Mouse (Mus musculus): ENCODE measurements at regions not wholly inside any gene's neighbourhood (a gene's known extent, or its start where the extent isn't known, plus 50 kb on each side); places are given as distances from the start of the nearest gene placed in this dataset.

GRCm38 (mm10) chr2:51073040-51073594, 75.8 kb downstream of the Rnd3 start:
- no peak for DNase-seq (ENCODE audit: low spot score)

- DNase-seq (ENCODE audit: low spot score), result no peak
These were observed 76.5 kb downstream of the Rnd3 start for GRCm38 (mm10) chr2:51072346-51072885.

GRCm38 (mm10) chr2:51070902-51071301, 78.0 kb downstream of the Rnd3 start:
- no peak for DNase-seq (ENCODE audit: low spot score)

- DNase-seq (ENCODE audit: low spot score), result no peak
These were observed 82.5 kb downstream of the Rnd3 start for GRCm38 (mm10) chr2:51066423-51066831.

GRCm38 (mm10) chr2:51065821-51066220, 83.1 kb downstream of the Rnd3 start:
- no peak for DNase-seq (ENCODE audit: low spot score)

- no peak for DNase-seq (ENCODE audit: low spot score)
These were observed 84.1 kb downstream of the Rnd3 start for GRCm38 (mm10) chr2:51064821-51065220.

- no peak for DNase-seq (ENCODE audit: low spot score)
These were observed 86.9 kb downstream of the Rnd3 start for GRCm38 (mm10) chr2:51062049-51062448.

- no peak for DNase-seq (ENCODE audit: low spot score)
These were observed 90.8 kb downstream of the Rnd3 start for GRCm38 (mm10) chr2:51058158-51058557.

- DNase-seq (ENCODE audit: low spot score), result no peak
These were observed 92.7 kb downstream of the Rnd3 start for GRCm38 (mm10) chr2:51056141-51056731.

GRCm38 (mm10) chr2:51055339-51055738, 93.6 kb downstream of the Rnd3 start:
- DNase-seq (ENCODE audit: low spot score), result no peak

- no peak for DNase-seq (ENCODE audit: low spot score)
These were observed 99.1 kb downstream of the Rnd3 start for GRCm38 (mm10) chr2:51049834-51050170.

GRCm38 (mm10) chr2:51049101-51049833, 99.6 kb downstream of the Rnd3 start:
- DNase-seq (ENCODE audit: low spot score), result no peak

GRCm38 (mm10) chr2:51047520-51047919, 101.4 kb downstream of the Rnd3 start:
- no peak for DNase-seq (ENCODE audit: low spot score)

GRCm38 (mm10) chr2:51045626-51046025, 103.3 kb downstream of the Rnd3 start:
- DNase-seq (ENCODE audit: low spot score), result no peak

- DNase-seq (ENCODE audit: low spot score), result no peak
These were observed 107.8 kb downstream of the Rnd3 start for GRCm38 (mm10) chr2:51041101-51041500.

- DNase-seq (ENCODE audit: low spot score), result no peak
These were observed 110.2 kb downstream of the Rnd3 start for GRCm38 (mm10) chr2:51038685-51039084.

- DNase-seq (ENCODE audit: low spot score), result no peak
These were observed 111.9 kb downstream of the Rnd3 start for GRCm38 (mm10) chr2:51036995-51037394.

GRCm38 (mm10) chr2:51036190-51036755, 112.6 kb downstream of the Rnd3 start:
- no peak for DNase-seq (ENCODE audit: low spot score)

- DNase-seq (ENCODE audit: low spot score), result no peak
These were observed 115.0 kb downstream of the Rnd3 start for GRCm38 (mm10) chr2:51033881-51034280.

GRCm38 (mm10) chr2:51022479-51022878, 126.4 kb downstream of the Rnd3 start:
- no peak for DNase-seq (ENCODE audit: low spot score)

- no peak for DNase-seq (ENCODE audit: low spot score)
These were observed 132.8 kb downstream of the Rnd3 start for GRCm38 (mm10) chr2:51016129-51016402.

- DNase-seq (ENCODE audit: low spot score), result no peak
These were observed 133.4 kb downstream of the Rnd3 start for GRCm38 (mm10) chr2:51015360-51016128.

All from layer of hippocampus, adult 9-10 months (tissue).